Mouse (Mus musculus): ENCODE data around the gene Gm40193. TPM values are rescaled to one million over a fixed set of nuclear protein-coding genes. Genes with fewer than 3 reads are reported as not detected.
A peak's percentile ranks its signal among the peaks of the same experiment; 100 is the strongest.

Gm40193 gene
- polyA plus RNA-seq, 1 experiment from 2014 or later: not detected

GRCm38 (mm10) chr11:70499566-70500475 lies 32.9 kb downstream of the Gm40193 start:
- H3K9ac ChIP-seq (replicated peaks; ENCODE audit: low read length): no peak overlapping the region
- no peak overlapping the region for H3K4me3 ChIP-seq (ENCODE audit: low read length)
- H3K36me3 ChIP-seq (ENCODE audit: insufficient read depth, low read length): no peaks in the 10 kb centered on the region
- H3K4me2 ChIP-seq (replicated peaks; ENCODE audit: low read depth, low read length): no peak overlapping the region
- H3K27me3 ChIP-seq (ENCODE audit: insufficient read depth, low read length): no peaks in the 10 kb centered on the region
- WGBS: 65% methylated on average over 14 of the region's 14 CpGs
- peak overlapping the region; percentile 15; the same call in 1 of the 2 replicates for H3K27ac ChIP-seq (ENCODE audit: low read length)
- H3K9me3 ChIP-seq (ENCODE audit: low read length): no peaks in the 10 kb centered on the region
- H3K4me1 ChIP-seq (ENCODE audit: insufficient read depth, low read length): no peaks in the 10 kb centered on the region; the same call in 1 of the 2 replicates
- no peak for ATAC-seq (ENCODE audit: low FRiP score, low TSS enrichment)

- no peak overlapping the region for H3K27ac ChIP-seq (ENCODE audit: low read length)
- no peak overlapping the region for H3K9ac ChIP-seq (replicated peaks; ENCODE audit: low read length)
- 77% methylated on average over 6 of the region's 6 CpGs for WGBS
- no peaks in the 10 kb centered on the region for H3K36me3 ChIP-seq (ENCODE audit: insufficient read depth, low read length)
- no peaks in the 10 kb centered on the region for H3K9me3 ChIP-seq (ENCODE audit: low read length)
- H3K4me3 ChIP-seq (ENCODE audit: low read length): no peak overlapping the region
- ATAC-seq (ENCODE audit: low FRiP score, low TSS enrichment): no peak
- no peaks in the 10 kb centered on the region for H3K27me3 ChIP-seq (ENCODE audit: insufficient read depth, low read length)
- no peaks in the 10 kb centered on the region for H3K4me1 ChIP-seq (ENCODE audit: insufficient read depth, low read length)
- H3K4me2 ChIP-seq (replicated peaks; ENCODE audit: low read depth, low read length): no peak overlapping the region
Observed at GRCm38 (mm10) chr11:70489684-70490083, 43.1 kb downstream of the Gm40193 start.

- Histone ChIP-seq H3K4me3 (ENCODE audit: low read length) (no peak overlapping the region), H3K9ac (replicated peaks; ENCODE audit: low read length) (no peak overlapping the region), H3K4me2 (replicated peaks; ENCODE audit: low read depth, low read length) (no peak overlapping the region), H3K27me3 (ENCODE audit: insufficient read depth, low read length) (no peaks in the 10 kb centered on the region), H3K27ac (ENCODE audit: low read length) (no peak overlapping the region), H3K4me1 (ENCODE audit: insufficient read depth, low read length) (no peaks in the 10 kb centered on the region), H3K36me3 (ENCODE audit: insufficient read depth, low read length) (no peaks in the 10 kb centered on the region), H3K9me3 (ENCODE audit: low read length) (no peaks in the 10 kb centered on the region)
- WGBS: 85% methylated on average over 3 of the region's 3 CpGs
- ATAC-seq (ENCODE audit: low FRiP score, low TSS enrichment): no peak
Observed at GRCm38 (mm10) chr11:70489138-70489537, 43.6 kb downstream of the Gm40193 start.

- H3K4me1 ChIP-seq (ENCODE audit: insufficient read depth, low read length): no peaks in the 10 kb centered on the region
- H3K4me2 ChIP-seq (replicated peaks; ENCODE audit: low read depth, low read length): no peak overlapping the region
- H3K27me3 ChIP-seq (ENCODE audit: insufficient read depth, low read length): no peaks in the 10 kb centered on the region
- ATAC-seq (ENCODE audit: low FRiP score, low TSS enrichment): no peak
- WGBS: 44% methylated on average over 4 of the region's 4 CpGs
- H3K9me3 ChIP-seq (ENCODE audit: low read length): no peaks in the 10 kb centered on the region
- H3K4me3 ChIP-seq (ENCODE audit: low read length): no peak overlapping the region
- no peak overlapping the region for H3K9ac ChIP-seq (replicated peaks; ENCODE audit: low read length)
- H3K27ac ChIP-seq (ENCODE audit: low read length): no peak overlapping the region
- H3K36me3 ChIP-seq (ENCODE audit: insufficient read depth, low read length): no peaks in the 10 kb centered on the region
Observed at GRCm38 (mm10) chr11:70487816-70488215, 44.9 kb downstream of the Gm40193 start.

GRCm38 (mm10) chr11:70485498-70485897 lies 47.2 kb downstream of the Gm40193 start:
- Histone ChIP-seq H3K9ac (replicated peaks; ENCODE audit: low read length) (no peak overlapping the region), H3K4me2 (replicated peaks; ENCODE audit: low read depth, low read length) (no peak overlapping the region), H3K27me3 (ENCODE audit: insufficient read depth, low read length) (no peaks in the 10 kb centered on the region), H3K9me3 (ENCODE audit: low read length) (no peaks in the 10 kb centered on the region), H3K36me3 (ENCODE audit: insufficient read depth, low read length) (no peaks in the 10 kb centered on the region), H3K27ac (ENCODE audit: low read length) (no peak overlapping the region), H3K4me3 (ENCODE audit: low read length) (no peak overlapping the region), H3K4me1 (ENCODE audit: insufficient read depth, low read length) (no peaks in the 10 kb centered on the region)
- ATAC-seq (ENCODE audit: low FRiP score, low TSS enrichment): peak; percentile 80; the same call in 1 of the 2 replicates
- 35% methylated on average over 2 of the region's 2 CpGs for WGBS

Other genes with a start within 250 kb of the Gm40193 start
- gene Alox12e, start 210.3 kb downstream of the Gm40193 start, polyA plus RNA-seq (2015; fragmentation: Nextera tagmentation; extraction: Ambion mirVana): 0.07 and 0.09 TPM in 2 replicates
- gene Alox15, start 180.9 kb downstream of the Gm40193 start, polyA plus RNA-seq (2015; fragmentation: Nextera tagmentation; extraction: Ambion mirVana): 2.0 TPM in 2 replicates
- gene Pelp1, start 122.9 kb downstream of the Gm40193 start, polyA plus RNA-seq (2015; fragmentation: Nextera tagmentation; extraction: Ambion mirVana): 40.3 and 41.9 TPM in 2 replicates
- gene Arrb2, start 100.3 kb downstream of the Gm40193 start, polyA plus RNA-seq (2015; fragmentation: Nextera tagmentation; extraction: Ambion mirVana): 15.3 and 19.0 TPM in 2 replicates
- gene Med11, start 81.0 kb downstream of the Gm40193 start, polyA plus RNA-seq (2015; fragmentation: Nextera tagmentation; extraction: Ambion mirVana): 43.9 and 46.3 TPM in 2 replicates
- 1.4 and 1.5 TPM in 2 replicates for gene Zmynd15, start 73.5 kb downstream of the Gm40193 start, polyA plus RNA-seq (2015; fragmentation: Nextera tagmentation; extraction: Ambion mirVana)
- gene Cxcl16, start 73.0 kb downstream of the Gm40193 start, polyA plus RNA-seq (2015; fragmentation: Nextera tagmentation; extraction: Ambion mirVana): 9.1 and 9.7 TPM in 2 replicates
- 0.69 and 0.80 TPM in 2 replicates for gene Tm4sf5, start 27.7 kb downstream of the Gm40193 start, polyA plus RNA-seq (2015; fragmentation: Nextera tagmentation; extraction: Ambion mirVana)
- gene Vmo1, start 18.3 kb downstream of the Gm40193 start, polyA plus RNA-seq (2015; fragmentation: Nextera tagmentation; extraction: Ambion mirVana): 0.37 and 0.50 TPM in 2 replicates
- gene Gltpd2, start 13.7 kb downstream of the Gm40193 start, polyA plus RNA-seq (2015; fragmentation: Nextera tagmentation; extraction: Ambion mirVana): 0.51 and 0.62 TPM in 2 replicates
- 789 and 872 TPM in 2 replicates for gene Psmb6, start 7.6 kb downstream of the Gm40193 start, polyA plus RNA-seq (2015; fragmentation: Nextera tagmentation; extraction: Ambion mirVana)
- 8.5 and 8.8 TPM in 2 replicates for gene Pld2, start 7.1 kb upstream of the Gm40193 start, polyA plus RNA-seq (2015; fragmentation: Nextera tagmentation; extraction: Ambion mirVana)
- gene Mink1, start 29.9 kb upstream of the Gm40193 start, polyA plus RNA-seq (2015; fragmentation: Nextera tagmentation; extraction: Ambion mirVana): 15.9 and 17.4 TPM in 2 replicates
- gene 4930544D05Rik, start 82.9 kb upstream of the Gm40193 start, polyA plus RNA-seq (2015; fragmentation: Nextera tagmentation; extraction: Ambion mirVana): not detected in 2 replicates
- gene Chrne, start 86.3 kb upstream of the Gm40193 start, polyA plus RNA-seq (2015; fragmentation: Nextera tagmentation; extraction: Ambion mirVana): 0.19 TPM in 1 of 2 replicates, not detected in the other
- 0.11 and 0.21 TPM in 2 replicates for gene Gp1ba, start 106.2 kb upstream of the Gm40193 start, polyA plus RNA-seq (2015; fragmentation: Nextera tagmentation; extraction: Ambion mirVana)
- 130 and 137 TPM in 2 replicates for gene Rnf167, start 114.3 kb upstream of the Gm40193 start, polyA plus RNA-seq (2015; fragmentation: Nextera tagmentation; extraction: Ambion mirVana)
- gene Slc25a11, start 114.5 kb upstream of the Gm40193 start, polyA plus RNA-seq (2015; fragmentation: Nextera tagmentation; extraction: Ambion mirVana): 229 and 235 TPM in 2 replicates
- gene Pfn1, start 121.7 kb upstream of the Gm40193 start, polyA plus RNA-seq (2015; fragmentation: Nextera tagmentation; extraction: Ambion mirVana): 1,671 and 1,948 TPM in 2 replicates
- gene Eno3, start 124.3 kb upstream of the Gm40193 start, polyA plus RNA-seq (2015; fragmentation: Nextera tagmentation; extraction: Ambion mirVana): 23.1 and 28.0 TPM in 2 replicates
- 206 and 209 TPM in 2 replicates for gene Spag7, start 136.5 kb upstream of the Gm40193 start, polyA plus RNA-seq (2015; fragmentation: Nextera tagmentation; extraction: Ambion mirVana)
- gene Camta2, start 155.2 kb upstream of the Gm40193 start, polyA plus RNA-seq (2015; fragmentation: Nextera tagmentation; extraction: Ambion mirVana): 12.7 and 17.0 TPM in 2 replicates
- gene Inca1, start 167.2 kb upstream of the Gm40193 start, polyA plus RNA-seq (2015; fragmentation: Nextera tagmentation; extraction: Ambion mirVana): 1.3 and 1.6 TPM in 2 replicates
- 2.5 and 3.5 TPM in 2 replicates for gene Kif1c, start 167.6 kb upstream of the Gm40193 start, polyA plus RNA-seq (2015; fragmentation: Nextera tagmentation; extraction: Ambion mirVana)
- 8.6 and 8.7 TPM in 2 replicates for gene Zfp3, start 231.3 kb upstream of the Gm40193 start, polyA plus RNA-seq (2015; fragmentation: Nextera tagmentation; extraction: Ambion mirVana)

All from kidney, embryonic 16.5 days (tissue).